ENCODE assay signal across 7 mouse cellular contexts in genomic region chr19:20559952-20560351, GRCm38 (mm10).
"Had no signal": no experiment of that assay in that cellular context is flagged by ENCODE, and none has a peak within 500 bp of the region (broad histone marks: within the 10 kb centered on the region; RNA-seq: fewer than 3 reads in every experiment).

No protein-coding gene starts in this region.

- DNase-seq: kidney, adult 2 months; kidney, postnatal 25 days; layer of hippocampus, adult 9-11 months; left cerebral cortex, postnatal 4 days; liver, postnatal 0 days; lung, embryonic 14.5 days; thymus, postnatal 36 days had no signal
